Mouse (Mus musculus): Measurements from ENCODE around the gene Gm4836. TPM values are rescaled to one million over a fixed set of nuclear protein-coding genes. Genes with fewer than 3 reads are reported as not detected.

The Gm4836 gene
- polyA plus RNA-seq (2015; fragmentation: Nextera tagmentation; extraction: Ambion mirVana), result not detected in 2 replicates

DNA sequence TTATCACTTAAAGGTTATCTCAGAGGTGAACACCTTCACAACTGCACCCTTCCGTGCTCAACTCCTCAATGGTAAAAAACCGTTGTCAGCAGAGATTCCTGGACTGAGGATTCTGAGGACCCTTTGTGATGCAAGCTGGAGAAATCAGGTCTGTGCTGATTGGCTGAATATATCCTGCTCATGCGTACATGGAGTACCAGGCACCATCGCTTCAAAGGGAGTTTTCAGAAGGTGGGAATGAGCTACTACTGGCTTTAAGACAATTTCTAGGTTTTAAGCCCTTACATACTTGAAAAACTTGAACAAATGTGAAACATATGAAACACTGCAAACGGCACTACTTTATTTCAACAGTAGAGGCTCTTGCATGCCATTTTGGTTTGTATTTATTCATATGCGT is at the start of gene Gm4836:
TSS of gene Gm4836 (minus strand) at position 101 of the 400 bp plus-strand sequence.

